Mouse (Mus musculus) adrenal gland, adult 18-20 months (tissue): ENCODE data around the gene Gm21985. TPM values are rescaled to one million over a fixed set of nuclear protein-coding genes. Genes with fewer than 3 reads are reported as not detected.
A peak's percentile ranks its signal among the peaks of the same experiment; 100 is the strongest.

Source experiments
- DNase-seq, 2 experiments: peaks; one replicate each; pipeline ENCODE4 v3.0.0; 2021 to 2022; ENCODE audit warnings: low spot score in 2 of 2
- total RNA-seq, 2 experiments: library from RNA; stranded (reverse); gene quantifications; 1 replicate in 1 of 2; 2 replicates in 1 of 2; pipeline ENCODE4 v1.2.3; 2021

Gm21985 gene
- total RNA-seq, 2 experiments from 2014 or later = 0.38 TPM; not detected in 1

GRCm38 (mm10) chr2:112454862-112455564 lies 188.9 kb downstream of the Gm21985 start, which contains the start of gene Emc7:
TSS of gene Emc7 (plus strand) at chr2:112454997.
- DNase-seq = peak; percentile 99

Other genes starting within 250 kb of the Gm21985 start
- not detected for gene Olfr1311, start 241.9 kb upstream of the Gm21985 start, total RNA-seq
- not detected for gene Olfr1312, start 216.1 kb upstream of the Gm21985 start, total RNA-seq
- not detected for gene Olfr1313, start 188.5 kb upstream of the Gm21985 start, total RNA-seq
- gene Olfr1314, start 169.5 kb upstream of the Gm21985 start, total RNA-seq = not detected
- not detected for gene Olfr1315-ps1, start 150.9 kb upstream of the Gm21985 start, total RNA-seq
- not detected for gene Olfr1316, start 131.3 kb upstream of the Gm21985 start, total RNA-seq
- gene Olfr1317, start 126.0 kb upstream of the Gm21985 start, total RNA-seq = not detected
- not detected for gene Olfr1318, start 112.1 kb upstream of the Gm21985 start, total RNA-seq
- gene Lpcat4, start 26.8 kb upstream of the Gm21985 start, total RNA-seq = 1 to 10 TPM; 5.2 to 5.9 TPM
- not detected for gene Nutm1, start 7.0 kb upstream of the Gm21985 start, total RNA-seq
- gene Nop10, start 4.4 kb upstream of the Gm21985 start, total RNA-seq = 100 to 1,000 TPM; 109 to 149 TPM
- gene Slc12a6, start 489 bp upstream of the Gm21985 start, total RNA-seq = 10 to 100 TPM; 26.9 to 32.5 TPM
- gene Emc4, start 101.7 kb downstream of the Gm21985 start, total RNA-seq = 10 to 100 TPM; 95.1 to 98.0 TPM
- gene Katnbl1, start 112.9 kb downstream of the Gm21985 start, total RNA-seq = 10 to 100 TPM; 10.0 to 11.3 TPM
- 10 to 100 TPM; 31.2 to 33.8 TPM for gene Emc7, start 188.7 kb downstream of the Gm21985 start, total RNA-seq
- not detected for gene Chrm5, start 214.5 kb downstream of the Gm21985 start, total RNA-seq
- gene Aven, start 226.7 kb downstream of the Gm21985 start, total RNA-seq = 10 to 100 TPM; 17.9 to 19.6 TPM